Mouse (Mus musculus): ENCODE data around the gene Prok1. TPM values are rescaled to one million over a fixed set of nuclear protein-coding genes. Genes with fewer than 3 reads are reported as not detected.

Gene Prok1
- polyA plus RNA-seq, 1 experiment: 0.04 TPM

- no peak for DNase-seq (ENCODE audit: low spot score)
These were observed 52.5 kb downstream of the Prok1 start for GRCm38 (mm10) chr3:107187022-107187421.

- no peak for DNase-seq (ENCODE audit: low spot score)
These were observed 53.9 kb downstream of the Prok1 start for GRCm38 (mm10) chr3:107185597-107185996.

- no peak for DNase-seq (ENCODE audit: low spot score)
These were observed 56.3 kb downstream of the Prok1 start for GRCm38 (mm10) chr3:107183178-107183577.

Other genes starting within 250 kb of the Prok1 start
- 0.18 and 0.19 TPM in 2 replicates for gene Kcna3, start 203.5 kb downstream of the Prok1 start, polyA plus RNA-seq (2012; rRNA removed)
- 4.9 and 6.2 TPM in 2 replicates for gene Kcna2, start 138.6 kb downstream of the Prok1 start, polyA plus RNA-seq (2012; rRNA removed)
- gene Kcna10, start 56.7 kb downstream of the Prok1 start, polyA plus RNA-seq (2012; rRNA removed): not detected in 2 replicates
- gene Cym, start 18.0 kb downstream of the Prok1 start, polyA plus RNA-seq (2012; rRNA removed): 0.07 TPM in 1 of 2 replicates, not detected in the other
- not detected in 2 replicates for gene A630076J17Rik, start 9.1 kb downstream of the Prok1 start, polyA plus RNA-seq (2012; rRNA removed)
- 121 and 139 TPM in 2 replicates for gene Lamtor5, start 39.2 kb upstream of the Prok1 start, polyA plus RNA-seq (2012; rRNA removed)
- gene Slc16a4, start 51.5 kb upstream of the Prok1 start, polyA plus RNA-seq (2012; rRNA removed): 1.0 and 1.3 TPM in 2 replicates
- gene Rbm15, start 94.0 kb upstream of the Prok1 start, polyA plus RNA-seq (2012; rRNA removed): 3.9 and 5.0 TPM in 2 replicates
- 9.1 and 10.5 TPM in 2 replicates for gene Kcnc4, start 219.8 kb upstream of the Prok1 start, polyA plus RNA-seq (2012; rRNA removed)

Data from urinary bladder, adult 2 months (tissue).